Mouse (Mus musculus): ENCODE measurements around the gene Hecw2.

Hecw2 gene

GRCm38 (mm10) chr1:54118342-54118973 lies 76.5 kb downstream of the Hecw2 start:
- in situ Hi-C loops (cut with MboI): no loop called here

GRCm38 (mm10) chr1:54110920-54111605 lies 83.9 kb downstream of the Hecw2 start:
- in situ Hi-C loops (cut with MboI): no loop called here

- in situ Hi-C loops (cut with MboI): no loop called here
Measured at GRCm38 (mm10) chr1:54109255-54109654, 85.7 kb downstream of the Hecw2 start.

- in situ Hi-C loops (cut with MboI): no loop called here
Measured at GRCm38 (mm10) chr1:54106756-54107155, 88.2 kb downstream of the Hecw2 start.

GRCm38 (mm10) chr1:54079708-54080107 lies 115.3 kb downstream of the Hecw2 start:
- in situ Hi-C loops (cut with MboI): no loop called here

GRCm38 (mm10) chr1:54074456-54074855 lies 120.5 kb downstream of the Hecw2 start:
- in situ Hi-C loops (cut with MboI): no loop called here

GRCm38 (mm10) chr1:54070121-54070520 lies 124.8 kb downstream of the Hecw2 start:
- in situ Hi-C loops (cut with MboI): no loop called here

- in situ Hi-C loops (cut with MboI): no loop called here
Measured at GRCm38 (mm10) chr1:54068248-54068647, 126.7 kb downstream of the Hecw2 start.

GRCm38 (mm10) chr1:54065434-54065833 lies 129.5 kb downstream of the Hecw2 start:
- in situ Hi-C loops (cut with MboI): no loop called here

GRCm38 (mm10) chr1:54061078-54061477 lies 133.9 kb downstream of the Hecw2 start:
- in situ Hi-C loops (cut with MboI): no loop called here

GRCm38 (mm10) chr1:54059731-54060130 lies 135.2 kb downstream of the Hecw2 start:
- in situ Hi-C loops (cut with MboI): no loop called here

- in situ Hi-C loops (cut with MboI): no loop called here
Measured at GRCm38 (mm10) chr1:54052771-54053170, 142.2 kb downstream of the Hecw2 start.

- in situ Hi-C loops (cut with MboI): no loop called here
Measured at GRCm38 (mm10) chr1:54046923-54047322, 148.0 kb downstream of the Hecw2 start.

- in situ Hi-C loops (cut with MboI): no loop called here
Measured at GRCm38 (mm10) chr1:54039062-54039461, 155.9 kb downstream of the Hecw2 start.

GRCm38 (mm10) chr1:54017686-54018085 lies 177.3 kb downstream of the Hecw2 start:
- in situ Hi-C loops (cut with MboI): no loop called here

GRCm38 (mm10) chr1:54015739-54016138 lies 179.2 kb downstream of the Hecw2 start:
- in situ Hi-C loops (cut with MboI): no loop called here

GRCm38 (mm10) chr1:54012414-54012813 lies 182.6 kb downstream of the Hecw2 start:
- in situ Hi-C loops (cut with MboI): no loop called here

GRCm38 (mm10) chr1:54009418-54010064 lies 185.4 kb downstream of the Hecw2 start:
- in situ Hi-C loops (cut with MboI): no loop called here

GRCm38 (mm10) chr1:54005860-54006386 lies 189.0 kb downstream of the Hecw2 start:
- in situ Hi-C loops (cut with MboI): no loop called here

GRCm38 (mm10) chr1:54003288-54003687 lies 191.7 kb downstream of the Hecw2 start:
- in situ Hi-C loops (cut with MboI): no loop called here

- in situ Hi-C loops (cut with MboI): no loop called here
Measured at GRCm38 (mm10) chr1:54002077-54002476, 192.9 kb downstream of the Hecw2 start.

- in situ Hi-C loops (cut with MboI): no loop called here
Measured at GRCm38 (mm10) chr1:53997239-53997638, 197.7 kb downstream of the Hecw2 start.

Measured in mature B cell (primary cell).